Mouse (Mus musculus) small intestine, adult 2 months (tissue): ENCODE data around the gene Hdac9.

ENCODE experiments used
- CTCF ChIP-seq: fragments of 200-500 bp; IDR thresholded peaks from 2 replicates; pipeline ENCODE4 v1.5.1; 2012; ENCODE audit warnings: low read depth, mild to moderate bottlenecking, control low read depth, inconsistent platforms, low read length, moderate library complexity, mixed read lengths; ENCODE audit not compliant: insufficient replicate concordance, insufficient read length; ENCODE audit errors: extremely low read depth
- POLR2A ChIP-seq: fragments of 200-500 bp; IDR thresholded peaks from 2 replicates; pipeline ENCODE4 v1.6.1; 2012; ENCODE audit warnings: low read depth, mild to moderate bottlenecking, control low read depth, inconsistent platforms, low read length, moderate library complexity

- TF ChIP-seq CTCF (no peak), POLR2A (no peak)
Observed at GRCm38 (mm10) chr12:34495940-34496339, 421.0 kb downstream of the Hdac9 start.
